Mouse (Mus musculus) stomach, adult 2 months (tissue): ENCODE data around the gene 6430550D23Rik. TPM values are rescaled to one million over a fixed set of nuclear protein-coding genes. Genes with fewer than 3 reads are reported as not detected.

Experiments used
- polyA plus RNA-seq: library from polyadenylated mRNA; depleted of rRNA; stranded (reverse); fragments of >200 nt; gene quantifications from 2 replicates; pipeline ENCODE4 v1.2.3, GENCODE M21; 2012; rRNA removed

6430550D23Rik gene
- 0.34 and 0.77 TPM in 2 replicates for polyA plus RNA-seq

DNA sequence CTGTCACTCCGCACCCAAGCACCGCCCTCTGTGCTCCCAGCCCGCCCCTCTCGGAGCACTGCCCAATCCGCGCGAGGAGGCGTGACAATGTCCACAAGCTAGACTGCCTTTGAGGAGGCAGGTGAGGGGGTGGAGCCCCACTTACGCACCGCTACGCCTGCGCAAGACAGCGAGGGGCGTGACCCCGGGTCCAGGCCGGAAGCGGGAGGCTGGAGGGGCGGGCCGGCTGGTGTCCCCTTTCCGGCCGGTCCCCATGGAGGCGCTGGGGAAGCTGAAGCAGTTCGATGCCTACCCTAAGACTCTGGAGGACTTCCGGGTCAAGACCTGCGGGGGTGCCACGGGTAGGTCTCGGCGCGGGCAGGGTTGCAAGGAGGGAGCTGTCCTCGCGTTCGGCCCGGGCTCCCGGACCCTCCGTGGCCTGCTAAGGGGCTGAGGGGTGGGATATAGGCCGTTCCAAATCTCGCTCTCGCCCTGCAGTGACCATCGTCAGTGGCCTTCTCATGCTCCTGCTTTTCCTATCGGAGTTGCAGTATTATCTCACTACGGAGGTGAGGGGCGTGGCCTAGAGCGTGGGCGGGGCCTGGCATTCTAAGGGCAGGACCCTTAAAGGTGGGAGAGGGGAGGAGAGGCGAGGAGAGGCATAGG lies at the start of gene 6430550D23Rik, which contains the start of gene Ergic3:
TSS of gene 6430550D23Rik (minus strand) at position 90 of the 645 bp plus-strand sequence.
TSS of gene Ergic3 (plus strand) at position 158 of the 645 bp plus-strand sequence.

DNA sequence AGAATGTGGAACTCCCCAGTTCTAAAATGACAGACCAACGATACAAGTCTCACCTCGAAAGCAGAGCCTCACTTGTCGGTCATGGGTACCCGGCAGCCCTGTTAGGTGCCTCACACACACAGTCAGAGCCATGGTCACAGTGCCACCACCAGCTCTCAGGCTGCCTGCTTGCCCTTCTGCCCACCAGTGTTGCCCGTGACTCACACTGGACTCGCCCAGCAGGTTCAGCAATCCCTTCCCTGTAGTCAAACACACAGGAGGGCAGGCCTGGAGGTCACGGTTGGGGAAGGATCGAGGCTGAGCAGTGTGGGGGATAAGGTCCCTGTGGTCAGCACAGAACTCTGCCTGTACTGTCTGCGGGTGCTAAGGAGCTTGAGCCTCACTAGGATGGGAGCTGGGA lies 45.0 kb upstream of the 6430550D23Rik start, which contains the start of gene Fer1l4:
TSS of gene Fer1l4 (minus strand) at position 132 of the 400 bp plus-strand sequence.

DNA sequence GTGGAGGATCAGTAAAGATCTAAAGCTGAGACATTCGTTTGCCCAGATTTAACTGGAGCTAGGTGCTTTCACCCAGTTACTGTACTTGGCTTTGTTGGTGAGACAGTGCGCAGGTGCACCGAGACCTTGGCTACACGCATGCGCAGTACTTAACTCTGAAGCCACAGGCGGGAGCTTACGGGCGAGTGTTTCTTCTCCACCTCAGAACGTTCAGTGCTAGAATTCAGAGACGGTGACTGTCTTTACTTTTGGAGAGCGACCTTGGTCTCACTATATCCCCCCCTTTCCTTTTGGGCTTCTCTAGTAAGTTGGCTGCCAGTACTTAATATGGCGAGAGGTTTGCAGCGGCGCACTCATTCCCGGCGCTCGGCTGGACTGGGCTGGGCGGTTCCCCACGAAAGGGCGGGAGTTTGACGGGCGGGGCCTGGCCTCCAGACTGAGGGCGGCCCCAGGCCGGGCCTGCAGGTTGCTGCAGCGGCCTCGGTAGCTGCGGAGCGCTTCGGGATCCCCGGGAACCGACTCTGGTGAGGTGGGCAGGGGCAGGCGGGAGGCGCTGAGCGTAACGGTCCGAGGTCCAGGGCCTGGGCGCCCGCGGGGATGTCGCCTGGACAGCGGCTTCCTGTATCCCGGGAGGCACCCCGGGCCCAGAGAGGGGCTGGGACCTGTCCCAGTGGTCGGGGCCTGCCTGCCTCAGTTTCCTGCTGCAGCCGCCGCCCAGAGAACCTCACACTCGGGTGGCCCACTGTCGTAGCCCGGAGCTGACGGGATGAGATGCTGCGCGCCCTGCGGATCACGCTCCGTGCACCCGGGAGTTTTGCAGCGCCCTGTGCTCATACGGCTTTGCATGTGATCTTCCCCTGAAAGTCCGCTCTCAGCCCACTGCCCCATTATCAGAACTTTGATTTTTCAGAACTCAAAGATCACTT lies 51.4 kb downstream of the 6430550D23Rik start, which contains the start of gene Cep250:
TSS of gene Cep250 (plus strand) at position 325 of the 926 bp plus-strand sequence.

DNA sequence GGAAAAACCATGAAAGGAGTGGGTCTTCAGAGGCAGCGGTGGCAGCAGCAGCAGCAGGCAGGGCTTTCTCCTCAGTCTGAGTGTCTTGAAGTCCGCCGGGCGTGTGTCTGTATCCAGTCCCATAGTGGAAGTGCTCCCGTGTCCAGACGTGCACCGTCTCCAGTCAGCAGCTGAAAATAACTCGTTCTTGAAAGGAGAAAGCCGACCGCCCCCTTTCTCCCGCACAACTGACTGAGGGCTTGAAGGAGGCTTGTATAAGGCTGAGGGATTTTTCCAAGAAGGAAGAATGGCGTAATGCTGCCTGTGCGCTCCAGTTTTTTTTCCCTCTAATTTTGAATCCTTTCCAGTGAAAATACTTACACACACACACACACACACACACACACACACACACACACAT lies 62.7 kb downstream of the 6430550D23Rik start, which contains the start of gene Gdf5:
TSS of gene Gdf5 (minus strand) at position 244 of the 400 bp plus-strand sequence.

DNA sequence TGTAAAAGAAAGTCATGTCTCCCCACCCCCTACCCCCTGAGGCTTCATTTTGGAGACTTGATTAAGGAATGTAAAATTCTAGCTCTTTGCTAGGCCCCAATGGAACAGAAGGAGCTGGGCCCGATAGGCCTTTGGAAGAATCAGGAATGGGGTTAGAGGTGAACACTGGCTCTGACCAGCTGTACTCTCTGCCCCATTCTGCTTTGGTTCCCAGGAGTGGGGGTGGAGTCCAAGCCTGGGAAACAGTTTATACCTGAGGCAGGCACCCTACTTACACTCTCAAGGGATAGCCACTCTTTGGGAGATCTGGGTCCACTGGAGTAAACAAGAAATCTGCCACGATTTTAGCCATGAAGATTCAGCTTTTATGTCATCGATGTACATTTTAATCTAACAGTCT lies 67.1 kb downstream of the 6430550D23Rik start, which contains the start of gene Gm15557:
TSS of gene Gm15557 (plus strand) at position 48 of the 400 bp plus-strand sequence.

DNA sequence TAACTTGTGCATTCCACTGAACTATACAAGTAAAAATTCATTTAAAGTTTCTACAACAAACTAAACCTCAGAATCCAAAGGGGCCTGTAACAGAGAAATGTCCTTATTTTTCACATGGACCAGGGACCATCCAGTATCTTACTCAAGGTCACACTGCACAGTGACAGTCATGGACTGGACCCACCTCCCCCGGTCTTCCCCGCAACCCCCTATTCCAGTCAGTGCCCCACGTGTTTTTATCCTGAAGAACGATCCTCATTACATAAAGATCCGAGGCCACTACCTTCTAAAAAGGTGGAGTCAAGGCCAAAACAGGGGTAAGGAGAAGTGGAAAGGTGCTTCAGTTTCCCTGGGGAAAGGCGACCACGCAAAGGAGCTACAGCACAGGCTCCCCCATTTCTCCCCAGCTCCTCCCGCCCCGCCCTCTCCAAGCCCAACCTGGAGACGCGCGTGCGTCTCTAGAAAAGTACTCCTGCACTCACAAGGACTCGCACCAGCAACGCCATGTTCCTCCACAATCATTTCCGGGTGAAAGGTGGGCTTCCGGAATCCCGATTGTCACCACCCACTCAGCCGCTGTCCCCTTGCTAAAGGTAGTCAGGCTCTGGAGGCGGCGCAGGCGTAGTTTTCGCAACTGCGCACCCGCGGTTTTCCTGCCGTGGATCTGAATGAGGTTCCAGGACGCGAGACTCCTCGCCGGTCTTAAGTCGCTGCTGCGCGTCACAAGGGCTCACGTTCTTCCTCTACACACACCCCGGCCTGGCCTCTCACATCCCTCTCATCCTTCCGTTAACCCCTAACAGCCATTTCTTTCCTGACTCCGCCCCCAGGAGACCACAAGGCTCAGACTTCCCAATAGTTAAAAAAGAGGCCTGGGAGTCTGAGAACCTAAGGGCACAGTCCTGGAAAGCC lies 78.0 kb downstream of the 6430550D23Rik start, which contains the start of gene Uqcc1:
TSS of gene Uqcc1 (minus strand) at position 780 of the 912 bp plus-strand sequence.

Other genes with a start within 250 kb of the 6430550D23Rik start
- 0.22 TPM in 2 replicates for gene Mmp24, start 232.6 kb downstream of the 6430550D23Rik start, polyA plus RNA-seq
- 39.1 and 88.0 TPM in 2 replicates for gene BC029722, start 188.6 kb downstream of the 6430550D23Rik start, polyA plus RNA-seq
- gene Eif6, start 181.1 kb downstream of the 6430550D23Rik start, polyA plus RNA-seq = 175 and 188 TPM in 2 replicates
- gene Fam83c, start 173.1 kb downstream of the 6430550D23Rik start, polyA plus RNA-seq = 8.5 and 10.6 TPM in 2 replicates
- 4.6 and 7.1 TPM in 2 replicates for gene Uqcc1, start 77.7 kb downstream of the 6430550D23Rik start, polyA plus RNA-seq
- not detected in 2 replicates for gene Gm15557, start 67.2 kb downstream of the 6430550D23Rik start, polyA plus RNA-seq
- gene Gdf5, start 62.6 kb downstream of the 6430550D23Rik start, polyA plus RNA-seq = 0.39 and 0.54 TPM in 2 replicates
- gene Cep250, start 51.5 kb downstream of the 6430550D23Rik start, polyA plus RNA-seq = 1.7 and 1.9 TPM in 2 replicates
- 112 and 123 TPM in 2 replicates for gene Ergic3, start 68 bp upstream of the 6430550D23Rik start, polyA plus RNA-seq
- gene Fer1l4, start 45.0 kb upstream of the 6430550D23Rik start, polyA plus RNA-seq = 52.4 and 63.6 TPM in 2 replicates
- 2.2 and 2.8 TPM in 2 replicates for gene Spag4, start 57.2 kb upstream of the 6430550D23Rik start, polyA plus RNA-seq
- gene Cpne1, start 104.0 kb upstream of the 6430550D23Rik start, polyA plus RNA-seq = 27.6 and 30.8 TPM in 2 replicates
- gene Rbm12, start 104.0 kb upstream of the 6430550D23Rik start, polyA plus RNA-seq = 1.9 and 2.9 TPM in 2 replicates
- 0.05 TPM in 1 of 2 replicates, not detected in the other for gene Gm28036, start 119.1 kb upstream of the 6430550D23Rik start, polyA plus RNA-seq
- gene Romo1, start 136.1 kb upstream of the 6430550D23Rik start, polyA plus RNA-seq = 122 and 216 TPM in 2 replicates
- gene Nfs1, start 136.2 kb upstream of the 6430550D23Rik start, polyA plus RNA-seq = 27.7 and 34.3 TPM in 2 replicates
- gene Rbm39, start 172.3 kb upstream of the 6430550D23Rik start, polyA plus RNA-seq = 18.8 and 20.8 TPM in 2 replicates
- 2.2 and 3.5 TPM in 2 replicates for gene Phf20, start 188.5 kb upstream of the 6430550D23Rik start, polyA plus RNA-seq